Mouse (Mus musculus): ENCODE data around the gene Arhgef2.

Arhgef2 gene

DNA sequence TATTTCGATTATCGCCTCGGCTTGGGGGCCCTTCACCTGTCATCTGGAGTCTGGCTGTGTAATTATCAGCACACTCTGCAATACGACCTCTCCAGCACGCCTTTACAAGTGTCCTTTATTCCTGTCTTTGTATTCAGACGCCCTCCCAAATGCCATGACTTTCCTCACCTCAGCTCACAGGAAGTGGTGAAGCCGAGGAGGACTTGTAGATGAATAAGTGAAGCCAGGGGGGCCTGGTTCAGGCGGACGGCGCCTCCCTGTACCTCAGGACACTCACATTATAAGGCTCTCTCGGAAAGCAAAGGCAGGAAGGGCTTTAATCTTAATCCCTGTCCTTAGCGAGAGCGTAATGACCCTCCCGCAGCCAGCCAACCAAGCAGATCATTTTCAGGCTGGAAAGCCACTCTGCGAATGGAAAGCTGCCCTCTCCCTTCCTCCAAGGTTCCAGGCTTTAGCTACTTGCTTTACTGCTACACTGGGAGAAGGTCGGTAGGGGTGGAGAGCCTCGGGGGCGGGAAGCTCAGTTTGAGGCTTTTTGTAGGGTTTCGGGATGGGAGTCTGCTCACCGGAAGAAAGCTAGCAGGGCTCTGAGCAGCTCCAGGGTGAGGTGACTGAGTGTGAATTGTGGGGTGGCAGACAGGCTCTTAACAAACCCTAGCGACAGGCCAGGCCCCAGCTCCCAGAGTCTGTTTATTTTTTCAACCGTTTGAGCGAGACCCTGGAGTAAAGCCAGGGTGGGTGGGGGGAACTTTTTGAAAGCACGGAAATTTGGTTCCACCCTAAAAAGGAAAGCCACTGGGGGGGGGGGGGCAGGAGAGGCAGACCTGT lies 16.6 kb downstream of the Arhgef2 start:
- peak; percentile 72 to 79 for DNase-seq

DNA sequence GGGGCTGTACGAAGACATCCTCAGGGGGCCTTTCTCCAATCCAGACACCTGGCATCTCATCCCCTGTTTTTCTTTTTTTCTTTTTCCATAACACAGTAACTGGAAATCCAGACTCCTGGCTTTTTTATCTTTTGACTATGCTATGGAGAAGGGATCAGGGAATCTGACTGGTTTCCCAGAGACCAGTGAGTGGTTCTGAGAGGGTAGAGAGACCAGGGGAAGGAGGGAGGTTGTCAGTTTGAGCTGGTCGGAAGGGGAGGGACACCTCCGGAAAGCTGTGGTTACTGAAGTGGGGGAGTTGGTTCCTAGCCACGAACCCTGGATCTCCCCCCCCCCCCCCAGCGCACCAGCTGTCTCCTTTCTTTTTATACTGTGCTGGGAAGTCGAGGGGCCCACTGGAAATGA lies 17.2 kb downstream of the Arhgef2 start:
- peak; percentile 54 to 56 for DNase-seq

DNA sequence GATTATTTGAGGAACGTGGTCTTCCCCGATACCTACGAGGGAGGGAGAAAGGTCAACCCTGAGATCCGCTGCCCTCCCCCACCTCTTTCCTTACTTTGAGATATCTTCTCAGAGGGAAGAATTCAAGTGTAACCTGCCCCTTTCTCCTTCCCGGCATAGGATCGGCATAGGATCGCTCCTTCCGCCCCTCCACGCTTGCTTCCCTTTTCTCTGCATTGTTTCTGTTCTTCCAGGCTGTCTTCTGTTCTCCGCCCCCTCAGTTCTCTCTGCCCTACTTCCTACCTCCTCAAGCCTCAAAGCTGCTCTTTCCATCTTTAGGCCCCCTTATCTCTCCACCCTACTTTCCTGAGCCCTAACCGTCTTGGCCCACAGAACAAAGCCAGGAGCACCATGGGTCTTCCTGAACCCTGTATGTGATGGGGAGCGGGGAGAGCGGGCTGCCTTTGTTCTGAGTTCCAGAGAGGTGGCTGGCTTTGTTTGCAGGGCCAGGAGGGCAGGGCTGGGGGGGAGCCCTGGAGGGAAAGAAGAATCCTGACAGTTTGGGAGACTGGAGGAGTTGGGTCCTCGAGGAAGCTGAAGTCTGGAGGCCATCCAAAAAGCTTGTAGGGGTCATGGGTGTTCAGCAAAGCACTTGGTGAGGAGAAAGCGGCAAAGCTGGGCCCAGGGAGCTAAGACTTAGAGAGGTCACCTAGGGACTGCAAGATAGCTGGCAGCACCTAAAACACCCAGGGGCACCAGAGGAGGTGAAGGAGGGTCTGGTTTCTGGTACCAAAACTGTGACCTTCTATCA lies 17.8 kb downstream of the Arhgef2 start:
- peak in 1 of 2 experiments; percentile 57 for DNase-seq

DNA sequence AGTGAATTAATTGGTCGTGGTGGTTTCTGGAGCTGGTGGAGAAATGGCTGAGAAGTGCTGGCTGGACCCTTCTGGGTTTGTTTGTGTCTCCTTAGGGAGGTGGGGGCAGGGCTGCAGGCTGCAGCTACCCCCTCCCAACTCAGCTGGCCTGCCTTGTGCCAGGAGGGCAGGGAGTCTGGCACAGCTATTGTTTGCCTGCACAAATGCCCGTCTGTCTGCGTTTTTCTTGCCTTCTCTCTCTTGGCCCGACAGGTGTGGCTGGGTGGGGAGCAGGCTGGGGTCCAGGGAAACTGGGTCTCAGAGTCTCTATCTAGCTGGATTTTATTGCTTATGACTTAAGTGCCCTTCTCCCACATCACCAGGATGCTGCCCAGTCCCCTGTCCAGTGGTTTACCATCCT lies 18.6 kb downstream of the Arhgef2 start:
- peak in 1 of 2 experiments; percentile 46 for DNase-seq

DNA sequence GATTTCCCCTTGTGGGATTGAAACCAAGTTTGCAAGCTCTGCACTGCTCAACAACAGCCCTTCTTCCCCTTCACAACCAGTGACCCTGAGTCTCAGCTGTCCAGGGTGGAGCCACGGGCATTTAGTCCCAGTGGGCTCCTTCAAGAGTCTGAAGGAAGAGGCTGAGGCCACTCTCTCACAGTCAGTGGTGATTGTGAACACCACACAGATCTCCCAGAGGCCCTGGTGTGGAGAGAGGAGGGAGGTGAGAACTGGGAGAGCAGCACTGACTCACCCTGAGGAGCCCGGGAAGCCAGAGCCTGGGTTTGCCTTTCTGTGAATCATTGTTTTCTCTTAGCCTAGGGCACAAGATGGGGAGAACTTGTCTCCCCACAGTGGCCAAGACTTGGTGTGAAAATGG lies 19.2 kb downstream of the Arhgef2 start:
- DNase-seq = no peak

DNA sequence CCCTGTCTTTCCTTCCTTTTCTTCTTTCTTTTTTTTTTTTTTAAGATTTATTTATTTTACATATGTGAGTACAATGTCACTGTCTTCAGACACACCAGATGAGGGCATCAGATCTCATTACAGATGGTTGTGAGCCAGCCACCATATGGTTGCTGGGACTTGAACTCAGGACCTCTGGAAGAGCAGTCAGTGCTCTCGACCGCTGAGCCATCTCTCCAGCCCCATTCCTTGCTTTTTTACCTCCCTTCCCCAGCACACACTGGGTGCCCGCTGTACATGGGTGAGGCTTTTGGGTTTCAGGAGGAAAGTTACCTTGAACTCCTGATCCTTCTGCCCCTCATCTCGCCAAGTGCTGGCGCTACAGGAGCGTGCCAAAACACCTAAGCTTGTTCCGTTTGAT lies 19.8 kb downstream of the Arhgef2 start:
- DNase-seq = no peak

DNA sequence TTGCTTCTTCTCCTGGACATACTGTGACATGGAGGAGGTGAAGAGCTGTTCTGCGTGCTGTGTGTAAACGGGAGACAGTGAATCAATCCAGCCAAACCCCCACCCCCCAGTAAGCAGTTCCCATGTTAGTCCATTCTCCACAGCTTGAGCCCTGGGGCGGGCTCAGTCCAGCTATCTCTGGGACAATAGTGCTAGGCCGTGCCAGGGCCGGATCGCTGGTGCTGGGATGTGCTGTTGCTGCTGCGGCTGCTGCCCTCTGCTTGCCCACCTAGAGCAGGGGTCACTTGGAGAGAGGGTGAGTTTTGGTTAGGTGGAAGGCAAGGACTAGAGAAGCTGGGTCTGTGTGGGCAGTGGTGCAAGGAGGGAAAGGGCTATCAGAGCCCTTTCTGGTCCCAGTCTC lies 20.6 kb downstream of the Arhgef2 start:
- peak in 1 of 2 experiments; percentile 53 for DNase-seq

DNA sequence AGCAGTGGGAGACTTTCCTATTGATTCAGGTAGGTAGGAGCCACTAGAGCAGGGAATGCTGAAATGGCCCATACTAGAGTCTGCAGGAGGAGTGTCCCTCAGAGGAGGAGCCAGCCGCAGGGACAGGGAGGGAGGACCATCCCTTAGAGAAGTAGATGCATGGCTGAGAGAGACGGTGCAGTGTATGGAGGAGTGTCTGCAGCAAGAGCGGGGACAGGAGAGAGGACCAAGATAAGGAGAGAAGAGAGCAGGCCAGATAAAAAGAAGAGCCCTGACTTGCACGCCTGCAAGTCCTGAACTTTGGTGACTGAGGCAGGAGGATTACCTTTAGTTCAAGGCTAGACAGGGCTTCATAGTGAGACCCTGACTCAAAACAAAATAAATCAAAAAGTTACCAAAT lies 21.3 kb downstream of the Arhgef2 start:
- peak in 1 of 2 experiments; percentile 43 for DNase-seq

DNA sequence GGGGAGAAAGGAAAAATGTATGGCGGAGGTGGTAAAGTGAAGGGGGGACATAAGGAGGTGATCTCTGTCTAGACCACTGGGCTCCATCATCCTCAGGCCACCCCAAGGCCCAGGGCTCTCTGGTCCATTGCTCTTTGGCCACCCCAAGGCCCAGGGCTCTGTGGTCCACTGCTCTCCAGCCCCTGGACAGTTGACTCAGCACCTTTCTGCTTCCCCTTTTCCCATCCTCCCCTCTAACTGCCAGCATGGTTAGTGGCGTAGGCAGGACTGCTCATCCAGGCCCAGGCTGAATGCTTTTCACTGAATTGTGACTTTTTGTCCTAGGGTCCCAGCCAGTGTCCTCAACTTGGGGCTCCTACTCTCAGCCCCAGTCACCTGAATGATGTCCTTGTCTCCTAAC lies 21.8 kb downstream of the Arhgef2 start:
- DNase-seq = peak; percentile 79 to 87

DNA sequence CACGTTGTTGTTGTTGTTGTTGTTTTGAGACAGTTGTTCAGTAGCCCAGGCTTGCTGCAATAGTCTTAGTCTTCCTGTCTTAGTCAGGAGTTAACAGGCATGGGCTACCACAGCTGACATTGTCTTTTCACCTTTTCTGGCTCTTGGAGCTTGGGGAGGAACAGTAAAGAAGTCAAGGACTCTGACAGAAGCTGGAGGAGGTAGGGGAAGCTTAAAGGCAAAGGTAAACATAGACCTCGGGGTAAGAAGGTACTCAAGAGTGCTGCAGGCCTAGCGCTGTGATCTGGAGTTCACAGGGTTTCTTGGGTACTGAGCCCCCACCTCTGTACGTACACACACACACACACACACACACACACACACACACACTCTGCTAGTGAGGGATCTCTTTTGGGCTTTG lies 23.0 kb downstream of the Arhgef2 start:
- no peak for DNase-seq

DNA sequence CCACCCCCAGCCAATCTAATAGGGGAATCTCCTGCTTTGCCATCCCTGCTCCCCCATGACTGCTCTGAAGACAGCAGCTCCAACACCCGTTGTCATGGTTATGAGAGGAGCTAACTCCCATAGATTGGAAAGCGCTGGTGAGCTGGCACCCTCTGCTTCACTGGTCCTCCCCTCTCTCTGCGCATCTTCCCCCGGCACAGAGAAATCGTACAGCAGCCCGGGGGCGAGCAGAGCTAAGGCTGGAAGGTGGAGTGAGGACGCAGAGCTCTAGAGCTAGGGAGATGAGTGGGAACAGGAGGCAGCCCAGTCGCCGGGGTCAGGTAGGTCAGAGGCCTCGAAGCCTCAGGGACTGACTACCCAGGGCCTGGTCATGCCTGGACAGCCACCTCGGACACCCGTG lies 23.5 kb downstream of the Arhgef2 start:
- no peak for DNase-seq

DNA sequence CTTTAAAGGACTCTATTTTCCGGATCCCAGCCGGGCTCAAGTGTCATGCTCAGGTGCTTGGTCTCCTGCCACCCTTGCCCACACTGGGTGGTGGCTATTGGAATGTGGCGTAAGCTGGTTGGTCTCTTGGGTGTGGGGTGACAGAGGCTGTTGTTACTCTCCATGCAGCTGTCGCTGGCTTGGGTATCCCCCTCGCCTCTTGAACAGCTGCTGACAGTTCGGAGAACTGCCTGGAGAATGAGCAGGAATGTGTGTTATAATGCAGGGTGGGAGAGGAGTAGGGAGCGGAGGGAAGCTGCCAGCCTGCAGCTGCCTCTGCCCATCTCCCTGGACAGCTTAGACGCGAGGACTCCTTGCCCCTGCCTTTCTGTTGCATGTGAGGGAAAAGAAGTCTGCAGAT lies 24.3 kb downstream of the Arhgef2 start:
- DNase-seq = no peak

DNA sequence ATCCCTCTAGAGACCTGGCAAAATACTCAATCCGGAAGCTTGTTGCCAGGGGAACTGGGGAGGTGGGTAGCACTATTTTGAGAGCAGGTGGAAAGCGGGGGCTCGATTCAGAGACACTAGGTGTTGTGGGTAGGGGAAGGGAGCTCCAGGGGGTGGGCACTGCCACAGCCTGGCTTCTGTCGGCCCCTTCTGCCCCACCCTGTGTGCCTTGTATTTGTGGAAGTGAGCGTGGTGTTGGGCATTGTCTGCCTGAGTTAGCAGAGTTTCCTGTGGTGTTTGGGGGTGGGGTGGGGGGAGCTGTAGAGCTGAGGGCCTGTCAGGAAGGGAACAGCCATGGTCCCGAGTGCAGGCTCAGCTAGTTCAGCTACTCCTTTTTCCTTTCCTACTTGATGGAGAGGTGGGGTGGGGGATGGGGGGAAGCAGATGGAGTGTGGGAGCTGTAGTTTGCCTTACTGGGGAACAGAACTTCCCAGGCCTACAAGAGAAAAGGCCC lies 25.1 kb downstream of the Arhgef2 start:
- DNase-seq = peak; percentile 64 to 68

DNA sequence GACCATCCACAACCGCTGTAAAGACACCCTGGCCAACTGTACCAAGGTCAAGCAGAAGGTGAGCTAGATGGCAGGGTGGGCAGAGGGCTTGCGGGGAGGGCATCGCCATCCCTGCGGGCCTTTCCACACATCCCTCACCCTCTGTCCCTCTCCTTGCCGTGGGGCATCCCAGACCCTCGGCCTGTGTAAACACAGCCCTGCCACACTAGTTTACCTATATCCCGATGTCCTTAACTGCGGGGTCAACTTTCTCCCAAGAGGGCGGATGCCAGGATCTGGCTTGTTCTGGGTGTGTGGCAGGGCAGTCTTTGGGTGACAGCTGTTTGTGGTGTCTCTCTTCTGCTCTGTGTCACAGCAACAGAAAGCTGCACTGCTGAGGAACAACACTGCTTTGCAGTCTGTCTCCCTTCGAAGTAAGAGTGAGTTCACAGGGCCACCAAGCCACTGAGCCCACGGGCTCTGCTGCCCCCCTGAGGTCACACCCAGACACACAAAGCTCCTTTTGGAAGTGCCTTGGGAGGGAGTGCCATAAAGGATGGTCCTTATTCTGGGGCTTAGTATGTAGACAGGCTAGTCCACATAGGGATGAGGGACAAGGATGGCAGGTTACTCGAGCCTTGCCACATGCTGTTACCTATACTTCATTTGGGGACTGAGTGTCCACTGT lies 26.3 kb downstream of the Arhgef2 start:
- DNase-seq = peak in 1 of 2 experiments; percentile 70

DNA sequence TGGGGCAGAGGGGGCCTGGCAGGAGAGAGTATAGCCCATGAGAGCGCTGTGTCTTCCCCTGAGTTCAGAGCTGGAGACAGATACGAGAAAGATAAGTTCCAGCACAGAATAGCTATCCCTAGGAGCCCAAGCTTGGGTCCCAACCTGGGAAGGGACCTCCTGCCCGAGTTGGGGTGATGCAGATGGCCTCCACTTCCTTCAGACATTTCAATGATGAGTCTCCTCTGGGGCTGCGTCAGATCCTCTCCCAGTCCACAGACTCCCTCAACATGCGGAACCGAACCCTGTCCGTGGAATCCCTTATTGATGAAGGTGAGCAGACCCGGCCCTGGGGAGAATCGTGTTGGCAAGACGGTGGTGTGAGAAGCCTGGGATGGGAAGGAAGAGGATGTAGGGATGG lies 27.3 kb downstream of the Arhgef2 start:
- DNase-seq = no peak

DNA sequence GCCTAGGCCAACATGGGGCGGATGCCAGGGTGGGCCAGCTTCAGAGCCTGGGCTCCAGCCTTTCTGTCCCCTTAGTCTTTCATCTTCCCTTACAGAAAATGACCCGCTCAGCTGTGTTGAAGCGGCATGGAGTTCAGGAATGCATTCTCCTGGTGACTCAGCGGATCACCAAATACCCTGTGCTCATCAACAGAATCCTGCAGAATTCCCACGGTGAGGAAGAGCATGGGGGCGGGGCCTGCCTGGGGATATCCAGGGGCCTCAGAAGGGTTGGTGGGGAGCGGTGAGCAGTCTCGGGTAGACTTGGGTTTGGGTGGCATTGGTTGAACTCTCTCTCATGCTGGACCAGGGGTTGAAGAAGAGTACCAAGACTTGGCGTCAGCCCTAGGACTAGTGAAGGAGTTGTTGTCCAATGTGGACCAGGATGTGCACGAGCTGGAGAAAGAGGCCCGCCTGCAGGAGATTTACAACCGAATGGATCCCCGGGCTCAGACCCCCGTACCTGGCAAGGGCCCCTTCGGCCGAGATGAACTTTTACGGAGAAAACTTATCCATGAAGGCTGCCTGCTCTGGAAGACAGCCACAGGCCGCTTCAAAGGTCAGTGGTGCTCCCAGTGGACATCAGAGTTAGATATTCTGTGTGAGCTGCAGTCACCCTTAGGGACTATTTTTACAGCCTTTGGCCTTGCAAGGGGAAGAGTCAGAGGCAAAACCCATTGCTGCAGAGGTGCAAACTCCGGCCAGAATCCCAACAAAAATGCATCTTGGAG lies 29.9 kb downstream of the Arhgef2 start:
- peak; percentile 47 to 65 for DNase-seq

DNA sequence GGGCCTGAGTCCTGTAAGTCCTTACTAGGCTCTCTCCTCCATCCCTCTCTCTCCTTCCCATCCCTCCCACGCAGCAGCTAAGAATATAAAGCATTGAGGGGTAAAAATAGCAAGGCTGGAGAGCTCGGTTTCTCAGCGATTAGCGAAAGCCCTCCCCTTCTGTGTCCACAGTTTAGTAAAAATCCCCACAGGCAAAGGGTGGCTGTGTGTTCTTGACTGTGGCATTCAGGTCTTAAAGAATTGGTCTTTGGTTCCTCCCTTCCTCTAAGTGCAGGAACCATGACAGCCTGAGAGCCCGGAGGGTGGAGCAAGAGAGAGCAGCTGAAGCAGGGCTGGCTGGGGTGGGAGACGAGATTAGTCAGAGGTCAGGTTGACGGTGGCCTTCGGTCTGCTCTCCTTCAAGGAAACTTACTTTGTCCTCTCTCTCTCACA lies 30.8 kb downstream of the Arhgef2 start:
- DNase-seq = peak; percentile 35 to 49

DNA sequence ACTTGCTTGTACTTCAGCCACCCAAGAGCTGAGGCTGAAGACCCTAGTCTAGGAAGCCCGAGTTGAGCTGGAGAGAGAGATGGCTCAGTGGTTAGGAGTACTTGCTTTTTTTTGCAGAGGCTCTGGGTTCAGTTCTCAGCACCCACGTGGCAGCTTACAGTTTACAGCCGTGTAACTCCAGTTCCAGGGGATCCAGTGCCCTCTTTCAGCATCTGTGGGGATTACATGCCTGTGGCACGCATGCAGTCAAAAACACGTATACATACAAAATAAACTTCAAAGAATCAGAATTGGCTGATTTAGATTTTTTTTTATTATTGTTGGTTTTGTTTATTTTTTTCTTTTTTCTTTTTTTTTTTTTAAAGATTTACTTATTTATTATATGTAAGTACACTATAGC lies 31.4 kb downstream of the Arhgef2 start:
- DNase-seq = no peak

DNA sequence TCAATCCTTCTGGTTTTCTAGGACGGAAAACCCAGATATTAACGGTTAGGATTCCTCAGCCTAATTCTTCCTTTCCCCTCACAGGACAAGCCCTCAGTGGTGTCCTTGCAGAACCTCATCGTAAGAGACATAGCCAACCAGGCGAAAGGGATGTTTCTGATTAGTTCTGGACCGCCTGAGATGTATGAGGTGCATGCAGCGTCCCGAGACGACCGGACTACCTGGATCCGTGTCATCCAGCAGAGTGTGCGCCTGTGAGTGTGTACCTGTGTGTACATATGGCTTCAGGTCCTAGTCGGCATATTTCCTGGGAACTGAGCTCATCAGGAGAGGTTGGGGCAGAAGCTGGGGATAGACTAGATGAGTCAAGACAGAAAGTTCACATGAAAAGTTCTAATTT lies 33.5 kb downstream of the Arhgef2 start:
- DNase-seq = no peak

DNA sequence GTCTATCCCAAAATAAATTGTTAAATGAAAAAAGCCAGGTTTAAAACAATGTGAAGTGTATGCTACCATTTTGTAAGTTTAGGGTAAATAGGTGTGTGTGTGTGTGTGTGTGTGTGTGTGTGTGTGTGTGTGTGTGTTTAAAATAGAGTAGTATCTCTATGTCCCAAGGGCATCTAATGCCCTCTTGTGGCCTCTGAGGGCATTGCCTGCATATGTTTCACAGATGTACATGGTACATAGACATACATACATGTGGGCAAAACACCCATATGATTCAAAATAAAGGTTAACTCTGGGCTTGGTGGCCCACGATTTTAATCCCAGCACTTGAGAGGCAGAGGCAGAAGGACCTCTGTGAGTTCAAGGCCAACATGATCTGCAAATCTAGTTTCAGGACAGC lies 34.9 kb downstream of the Arhgef2 start:
- peak; percentile 75 to 85 for DNase-seq

DNA sequence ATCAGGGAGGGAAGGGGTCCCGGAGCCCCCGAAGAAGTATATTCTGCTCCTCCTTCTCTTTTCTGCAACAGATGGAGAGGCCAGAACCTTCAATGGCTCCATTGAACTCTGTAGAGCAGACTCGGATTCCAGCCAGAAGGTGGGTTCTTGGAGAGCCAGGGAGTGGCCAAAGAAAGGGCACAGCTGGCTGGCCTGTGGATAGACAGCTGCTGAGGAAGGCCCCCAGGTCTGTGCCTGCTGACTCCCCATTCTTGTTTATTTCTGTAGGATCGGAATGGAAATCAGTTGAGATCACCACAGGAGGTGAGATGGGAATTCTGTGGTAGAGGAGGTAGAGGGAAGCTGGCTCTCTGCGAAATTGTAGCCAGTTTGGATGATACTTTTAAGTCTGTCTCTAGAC lies 37.3 kb downstream of the Arhgef2 start:
- no peak for DNase-seq

DNA sequence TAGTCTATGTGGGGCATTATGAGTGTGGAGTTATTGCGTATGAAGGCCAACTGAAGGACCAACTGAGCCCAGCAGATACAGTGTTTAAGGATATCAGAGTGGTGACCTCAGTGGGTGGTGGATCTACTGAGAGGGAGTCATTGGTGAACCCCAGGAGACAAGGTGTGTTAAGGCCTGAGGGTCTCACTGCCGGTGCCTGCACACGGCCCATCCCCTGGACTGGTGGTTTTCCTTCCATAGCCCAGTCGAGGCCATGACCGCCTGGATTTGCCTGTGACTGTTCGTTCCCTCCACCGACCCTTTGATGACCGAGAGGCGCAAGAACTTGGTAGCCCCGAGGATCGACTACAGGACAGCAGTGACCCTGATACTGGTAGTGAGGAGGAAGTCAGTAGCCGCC lies 40.2 kb downstream of the Arhgef2 start:
- no peak for DNase-seq

Data from kidney, postnatal 36 days (tissue).